Mouse (Mus musculus): ENCODE data around the gene Rora. TPM values are rescaled to one million over a fixed set of nuclear protein-coding genes. Genes with fewer than 3 reads are reported as not detected.

The Rora gene
- polyA plus RNA-seq, 1 experiment from 2014 or later = 7.5 TPM

GRCm38 (mm10) chr9:69291451-69291850, 637.9 kb downstream of the Rora start:
- H3K27me3 ChIP-seq (ENCODE audit: control insufficient read depth, insufficient read depth, low read length) = 0 out of 2 replicates have a peak, but pooled peaks cover 3% of the 10 kb centered on the region
- 41% methylated on average over 13 of the region's 13 CpGs for WGBS
- no peaks in the 10 kb centered on the region for H3K9me3 ChIP-seq (ENCODE audit: control insufficient read depth, low read length)
- ATAC-seq (ENCODE audit: low FRiP score, low TSS enrichment) (no peak), DNase-seq (ENCODE audit: low spot score) (no peak)
- no peaks in the 10 kb centered on the region for H3K36me3 ChIP-seq (ENCODE audit: control insufficient read depth, insufficient read depth, low read length)
- H3K9ac ChIP-seq (ENCODE audit: low read length) = no peak overlapping the region
- H3K27ac ChIP-seq (replicated peaks) = no peak overlapping the region
- H3K4me1 ChIP-seq (replicated peaks; ENCODE audit: control insufficient read depth, insufficient read depth) = no peaks in the 10 kb centered on the region
- TF ChIP-seq EP300 (optimal IDR thresholded peaks at IDR 0.05) (no peak), CTCF (IDR thresholded peaks at IDR 0.05; ENCODE audit: low read depth) (no peak)
- peak overlapping the region; percentile 99; the same call in 1 of the 2 replicates for H3K4me2 ChIP-seq (replicated peaks; ENCODE audit: low read depth)
- H3K4me3 ChIP-seq (ENCODE audit: low read depth, low read length) = peak overlapping the region; percentile 72

GRCm38 (mm10) chr9:69292353-69292752, 638.8 kb downstream of the Rora start:
- TF ChIP-seq EP300 (optimal IDR thresholded peaks at IDR 0.05) (no peak), CTCF (IDR thresholded peaks at IDR 0.05; ENCODE audit: low read depth) (no peak)
- no peaks in the 10 kb centered on the region for H3K4me1 ChIP-seq (replicated peaks; ENCODE audit: control insufficient read depth, insufficient read depth)
- H3K4me3 ChIP-seq (ENCODE audit: low read depth, low read length) = no peak overlapping the region
- WGBS = 81% methylated on average over 5 of the region's 5 CpGs
- no peak overlapping the region for H3K27ac ChIP-seq (replicated peaks)
- H3K27me3 ChIP-seq (ENCODE audit: control insufficient read depth, insufficient read depth, low read length) = 0 out of 2 replicates have a peak, but pooled peaks cover 3% of the 10 kb centered on the region
- H3K9me3 ChIP-seq (ENCODE audit: control insufficient read depth, low read length) = no peaks in the 10 kb centered on the region
- H3K9ac ChIP-seq (ENCODE audit: low read length) = no peak overlapping the region
- DNase-seq (ENCODE audit: low spot score) (no peak), ATAC-seq (ENCODE audit: low FRiP score, low TSS enrichment) (no peak)
- no peak overlapping the region for H3K4me2 ChIP-seq (replicated peaks; ENCODE audit: low read depth)
- H3K36me3 ChIP-seq (ENCODE audit: control insufficient read depth, insufficient read depth, low read length) = no peaks in the 10 kb centered on the region

GRCm38 (mm10) chr9:69292776-69293687, 639.4 kb downstream of the Rora start:
- 0 out of 2 replicates have a peak, but pooled peaks cover 3% of the 10 kb centered on the region for H3K27me3 ChIP-seq (ENCODE audit: control insufficient read depth, insufficient read depth, low read length)
- no peak for TF ChIP-seq CTCF (IDR thresholded peaks at IDR 0.05; ENCODE audit: low read depth)
- H3K4me1 ChIP-seq (replicated peaks; ENCODE audit: control insufficient read depth, insufficient read depth) = no peaks in the 10 kb centered on the region
- H3K4me2 ChIP-seq (replicated peaks; ENCODE audit: low read depth) = no peak overlapping the region
- H3K4me3 ChIP-seq (ENCODE audit: low read depth, low read length) = no peak overlapping the region
- no peak for ATAC-seq (ENCODE audit: low FRiP score, low TSS enrichment)
- H3K9ac ChIP-seq (ENCODE audit: low read length) = no peak overlapping the region
- H3K36me3 ChIP-seq (ENCODE audit: control insufficient read depth, insufficient read depth, low read length) = no peaks in the 10 kb centered on the region
- no peaks in the 10 kb centered on the region for H3K9me3 ChIP-seq (ENCODE audit: control insufficient read depth, low read length)
- DNase-seq (ENCODE audit: low spot score) = no peak
- no peak overlapping the region for H3K27ac ChIP-seq (replicated peaks)
- WGBS = 87% methylated on average over 12 of the region's 12 CpGs

GRCm38 (mm10) chr9:69293688-69294074, 640.1 kb downstream of the Rora start:
- TF ChIP-seq CTCF (IDR thresholded peaks at IDR 0.05; ENCODE audit: low read depth) (no peak), EP300 (optimal IDR thresholded peaks at IDR 0.05) (no peak)
- Histone ChIP-seq H3K4me1 (replicated peaks; ENCODE audit: control insufficient read depth, insufficient read depth) (no peaks in the 10 kb centered on the region), H3K36me3 (ENCODE audit: control insufficient read depth, insufficient read depth, low read length) (no peaks in the 10 kb centered on the region), H3K27me3 (ENCODE audit: control insufficient read depth, insufficient read depth, low read length) (0 out of 2 replicates have a peak, but pooled peaks cover 3% of the 10 kb centered on the region), H3K4me2 (replicated peaks; ENCODE audit: low read depth) (no peak overlapping the region), H3K9me3 (ENCODE audit: control insufficient read depth, low read length) (no peaks in the 10 kb centered on the region), H3K4me3 (ENCODE audit: low read depth, low read length) (no peak overlapping the region), H3K27ac (replicated peaks) (no peak overlapping the region), H3K9ac (ENCODE audit: low read length) (no peak overlapping the region)
- 76% methylated on average over 8 of the region's 8 CpGs for WGBS
- no peak for ATAC-seq (ENCODE audit: low FRiP score, low TSS enrichment)
- DNase-seq (ENCODE audit: low spot score) = no peak

- no peak overlapping the region for H3K4me3 ChIP-seq (ENCODE audit: low read depth, low read length)
- H3K4me1 ChIP-seq (replicated peaks; ENCODE audit: control insufficient read depth, insufficient read depth) = no peaks in the 10 kb centered on the region
- WGBS = 81% methylated on average over 5 of the region's 5 CpGs
- DNase-seq (ENCODE audit: low spot score) = no peak
- no peak overlapping the region for H3K9ac ChIP-seq (ENCODE audit: low read length)
- no peak overlapping the region for H3K27ac ChIP-seq (replicated peaks)
- H3K9me3 ChIP-seq (ENCODE audit: control insufficient read depth, low read length) = no peaks in the 10 kb centered on the region
- no peaks in the 10 kb centered on the region for H3K36me3 ChIP-seq (ENCODE audit: control insufficient read depth, insufficient read depth, low read length)
- no peak overlapping the region for H3K4me2 ChIP-seq (replicated peaks; ENCODE audit: low read depth)
- no peak for ATAC-seq (ENCODE audit: low FRiP score, low TSS enrichment)
- TF ChIP-seq EP300 (optimal IDR thresholded peaks at IDR 0.05) (no peak), CTCF (IDR thresholded peaks at IDR 0.05; ENCODE audit: low read depth) (no peak)
- H3K27me3 ChIP-seq (ENCODE audit: control insufficient read depth, insufficient read depth, low read length) = 0 out of 2 replicates have a peak, but pooled peaks cover 3% of the 10 kb centered on the region
Measured at GRCm38 (mm10) chr9:69294426-69294825, 640.8 kb downstream of the Rora start.

GRCm38 (mm10) chr9:69294856-69295255, 641.3 kb downstream of the Rora start:
- no peak overlapping the region for H3K4me2 ChIP-seq (replicated peaks; ENCODE audit: low read depth)
- no peak overlapping the region for H3K9ac ChIP-seq (ENCODE audit: low read length)
- no peaks in the 10 kb centered on the region for H3K9me3 ChIP-seq (ENCODE audit: control insufficient read depth, low read length)
- 0 out of 2 replicates have a peak, but pooled peaks cover 3% of the 10 kb centered on the region for H3K27me3 ChIP-seq (ENCODE audit: control insufficient read depth, insufficient read depth, low read length)
- no peaks in the 10 kb centered on the region for H3K4me1 ChIP-seq (replicated peaks; ENCODE audit: control insufficient read depth, insufficient read depth)
- ATAC-seq (ENCODE audit: low FRiP score, low TSS enrichment) = no peak
- no peaks in the 10 kb centered on the region for H3K36me3 ChIP-seq (ENCODE audit: control insufficient read depth, insufficient read depth, low read length)
- no peak overlapping the region for H3K4me3 ChIP-seq (ENCODE audit: low read depth, low read length)
- DNase-seq (ENCODE audit: low spot score) = no peak
- 89% methylated on average over 14 of the region's 14 CpGs for WGBS
- TF ChIP-seq CTCF (IDR thresholded peaks at IDR 0.05; ENCODE audit: low read depth) = no peak
- no peak for TF ChIP-seq EP300 (optimal IDR thresholded peaks at IDR 0.05)
- no peak overlapping the region for H3K27ac ChIP-seq (replicated peaks)

Data from stomach, postnatal 0 days (tissue).